Mouse (Mus musculus) CH12.LX (cell line): ENCODE measurements around the gene Tsku. TPM values are rescaled to one million over a fixed set of nuclear protein-coding genes. Genes with fewer than 3 reads are reported as not detected.

Experiments
- DNase-seq: peaks from one replicate; pipeline ENCODE4 v3.0.0-alpha.2; 2013; ENCODE audit errors: extremely low read depth
- H3K27ac ChIP-seq: 2 replicates; pipeline ENCODE4 v1.5.1; 2012; ENCODE audit warnings: low read depth, mild to moderate bottlenecking, control low read depth, moderate library complexity; ENCODE audit not compliant: insufficient read depth
- H3K27me3 ChIP-seq: replicated peaks from 2 replicates; pipeline ENCODE3; 2012; ENCODE audit warnings: inconsistent platforms
- H3K36me3 ChIP-seq, 2 experiments: replicated peaks in 1 of 2; 2 replicates each; pipeline versions ENCODE3 to v1.6.1; 2012; ENCODE audit warnings: inconsistent platforms in 1 of 2, low read length in 1 of 2, mild to moderate bottlenecking in 1 of 2, mixed read lengths in 1 of 2, moderate library complexity in 1 of 2; ENCODE audit not compliant: control insufficient read depth in 1 of 2, insufficient read depth in 1 of 2
- H3K4me1 ChIP-seq, 2 experiments: 2 replicates each; pipeline ENCODE4 v1.6.1; 2012; ENCODE audit warnings: inconsistent platforms in 1 of 2, moderate library complexity in 1 of 2; ENCODE audit not compliant: insufficient read depth in 2 of 2, control insufficient read depth in 1 of 2
- H3K4me2 ChIP-seq: 2 replicates; pipeline ENCODE4 v1.6.1; 2012; ENCODE audit warnings: low read depth, mild to moderate bottlenecking, control low read depth; ENCODE audit not compliant: poor library complexity, insufficient read depth, severe bottlenecking
- H3K4me3 ChIP-seq, 3 experiments: fragments of 150-350 bp in 1 of 3; sonication (generic) in 1 of 3; replicated peaks in 1 of 3; 2 replicates each; pipeline versions ENCODE3 to v1.5.1; 2011 to 2012; ENCODE audit warnings: low read depth in 2 of 3, low read length in 2 of 3, mild to moderate bottlenecking in 2 of 3, moderate library complexity in 2 of 3, control low read depth in 1 of 3, improper control_type of control experiment in 1 of 3, inconsistent platforms in 1 of 3, mixed read lengths in 1 of 3; ENCODE audit not compliant: poor library complexity in 1 of 3
- H3K79me2 ChIP-seq: replicated peaks from 2 replicates; pipeline ENCODE4 v1.6.1; 2012; ENCODE audit warnings: mild to moderate bottlenecking, moderate library complexity; ENCODE audit not compliant: control insufficient read depth, poor library complexity, insufficient read depth, severe bottlenecking; ENCODE audit errors: extremely low read depth
- H3K9ac ChIP-seq: 2 replicates; pipeline ENCODE4 v1.6.1; 2012; ENCODE audit warnings: low read depth, mild to moderate bottlenecking, control low read depth, moderate library complexity; ENCODE audit not compliant: insufficient read depth
- H3K9me3 ChIP-seq: replicated peaks from 2 replicates; pipeline ENCODE3; 2012; ENCODE audit warnings: low read length, inconsistent platforms, mixed read lengths
- BHLHE40 ChIP-seq: IDR thresholded peaks from 2 replicates; pipeline ENCODE4 v1.6.1; 2011; ENCODE audit warnings: mild to moderate bottlenecking, low read depth, low read length, improper control_type of control experiment
- CHD1 ChIP-seq: IDR thresholded peaks from 2 replicates; pipeline ENCODE4 v1.6.1; 2012; ENCODE audit warnings: low read depth, low read length, improper control_type of control experiment, inconsistent platforms
- CHD2 ChIP-seq: IDR thresholded peaks from 2 replicates; pipeline ENCODE4 v1.6.1; 2011; ENCODE audit warnings: low read length, improper control_type of control experiment
- CTCF ChIP-seq, 2 experiments: IDR thresholded peaks in 1 of 2; conservative IDR thresholded peaks in 1 of 2; 2 replicates each; pipeline ENCODE4 v1.5.1; 2011 to 2012; ENCODE audit warnings: low read depth in 2 of 2, low read length in 2 of 2, improper control_type of control experiment in 1 of 2, inconsistent platforms in 1 of 2, mild to moderate bottlenecking in 1 of 2, moderate library complexity in 1 of 2
- E2F4 ChIP-seq: IDR thresholded peaks from 2 replicates; pipeline ENCODE4 v1.6.1; 2011; ENCODE audit warnings: low read depth, low read length, improper control_type of control experiment; ENCODE audit not compliant: insufficient replicate concordance
- HCFC1 ChIP-seq: IDR thresholded peaks from 2 replicates; pipeline ENCODE4 v1.6.1; 2012; ENCODE audit warnings: low read depth, mild to moderate bottlenecking, inconsistent platforms, low read length, improper control_type of control experiment
- KAT2A ChIP-seq: IDR thresholded peaks from 2 replicates; pipeline ENCODE4 v1.6.1; 2012; ENCODE audit warnings: low read length, improper control_type of control experiment, inconsistent platforms; ENCODE audit not compliant: insufficient replicate concordance
- MXI1 ChIP-seq: IDR thresholded peaks from 2 replicates; pipeline ENCODE4 v1.6.1; 2011; ENCODE audit warnings: mild to moderate bottlenecking, low read depth, low read length, improper control_type of control experiment
- MYC ChIP-seq: IDR thresholded peaks from 2 replicates; pipeline ENCODE4 v1.6.1; 2011; ENCODE audit warnings: low read depth, mild to moderate bottlenecking, improper control_type of control experiment, low read length
- NELFE ChIP-seq: IDR thresholded peaks from 2 replicates; pipeline ENCODE4 v1.6.1; 2011; ENCODE audit warnings: low read depth, low read length, improper control_type of control experiment
- NRF1 ChIP-seq: IDR thresholded peaks from 2 replicates; pipeline ENCODE4 v1.6.1; 2014; ENCODE audit warnings: low read depth, mild to moderate bottlenecking, inconsistent platforms, low read length, improper control_type of control experiment, moderate library complexity
- PAX5 ChIP-seq: IDR thresholded peaks from 2 replicates; pipeline ENCODE4 v1.6.1; 2012; ENCODE audit warnings: low read length, inconsistent platforms, mixed read lengths
- POLR2AphosphoS2 ChIP-seq: IDR thresholded peaks from 2 replicates; pipeline ENCODE4 v1.6.1; 2011; ENCODE audit warnings: low read depth, low read length, improper control_type of control experiment
- RCOR1 ChIP-seq: conservative IDR thresholded peaks from 2 replicates; pipeline ENCODE4 v1.6.1; 2012; ENCODE audit warnings: low read depth, mild to moderate bottlenecking, inconsistent platforms, low read length, improper control_type of control experiment
- TBP ChIP-seq: conservative IDR thresholded peaks from 2 replicates; pipeline ENCODE4 v1.6.1; 2011; ENCODE audit warnings: low read depth, low read length, improper control_type of control experiment
- TCF12 ChIP-seq: IDR thresholded peaks from 2 replicates; pipeline ENCODE4 v1.6.1; 2014; ENCODE audit warnings: low read depth, mild to moderate bottlenecking, inconsistent platforms, low read length, improper control_type of control experiment
- UBTF ChIP-seq: IDR thresholded peaks from 2 replicates; pipeline ENCODE4 v1.6.1; 2012; ENCODE audit warnings: low read depth, mild to moderate bottlenecking, inconsistent platforms, low read length, improper control_type of control experiment, moderate library complexity
- USF1 ChIP-seq: IDR thresholded peaks from 2 replicates; pipeline ENCODE4 v1.6.1; 2014; ENCODE audit warnings: low read depth, mild to moderate bottlenecking, inconsistent platforms, low read length, improper control_type of control experiment
- USF2 ChIP-seq: conservative IDR thresholded peaks from 2 replicates; pipeline ENCODE4 v1.6.1; 2011; ENCODE audit warnings: low read depth, low read length, improper control_type of control experiment
- ZC3H11A ChIP-seq: IDR thresholded peaks from 2 replicates; pipeline ENCODE4 v1.6.1; 2012; ENCODE audit warnings: low read depth, mild to moderate bottlenecking, inconsistent platforms, low read length, improper control_type of control experiment
- ZKSCAN1 ChIP-seq: IDR thresholded peaks from 2 replicates; pipeline ENCODE4 v1.6.1; 2012; ENCODE audit warnings: low read depth, inconsistent platforms, low read length, improper control_type of control experiment, borderline replicate concordance
- ZMIZ1 ChIP-seq: IDR thresholded peaks from 2 replicates; pipeline ENCODE4 v1.6.1; 2012; ENCODE audit warnings: low read depth, mild to moderate bottlenecking, inconsistent platforms, low read length, improper control_type of control experiment
- ZNF384 ChIP-seq: IDR thresholded peaks from 2 replicates; pipeline ENCODE4 v1.6.1; 2012; ENCODE audit warnings: low read depth, low read length, improper control_type of control experiment, inconsistent platforms
- dilution Hi-C: fragments of 300-500 bp; cut with MboI; formaldehyde crosslinking; loops from 2 replicates; pipeline ENCODE4 v1.14.3; 2020; ENCODE audit warnings: low sequenced_read_pairs; ENCODE audit not compliant: extremely low pct_unique_long_range_greater_than_20kb, extremely low pct_ligation_motif_present
- in situ Hi-C: fragments of 300-500 bp; cut with MboI; formaldehyde crosslinking; loops from 3 replicates; pipeline ENCODE4 v1.14.3; 2019; ENCODE audit warnings: low sequenced_read_pairs, low pct_ligation_motif_present, low pct_unique_long_range_greater_than_20kb, mixed read lengths
- polyA plus RNA-seq: library from polyadenylated mRNA; unstranded; fragments of >175 nt; gene quantifications from 2 replicates; pipeline ENCODE4 v1.2.1, GENCODE M21; 2012; ENCODE audit warnings: low read depth; ENCODE audit not compliant: insufficient read length
- total RNA-seq, 2 experiments: library from RNA; depleted of rRNA; stranded (reverse); fragments of 300-350 nt in 1 of 2; fragments of >200 nt in 1 of 2; gene quantifications; 2 replicates each; pipeline ENCODE4 v1.2.3; 2012 to 2014

Gene Tsku
- total and polyA plus RNA-seq, 3 experiments, result 1.4 to 3.9 (median 3.9) TPM

DNA sequence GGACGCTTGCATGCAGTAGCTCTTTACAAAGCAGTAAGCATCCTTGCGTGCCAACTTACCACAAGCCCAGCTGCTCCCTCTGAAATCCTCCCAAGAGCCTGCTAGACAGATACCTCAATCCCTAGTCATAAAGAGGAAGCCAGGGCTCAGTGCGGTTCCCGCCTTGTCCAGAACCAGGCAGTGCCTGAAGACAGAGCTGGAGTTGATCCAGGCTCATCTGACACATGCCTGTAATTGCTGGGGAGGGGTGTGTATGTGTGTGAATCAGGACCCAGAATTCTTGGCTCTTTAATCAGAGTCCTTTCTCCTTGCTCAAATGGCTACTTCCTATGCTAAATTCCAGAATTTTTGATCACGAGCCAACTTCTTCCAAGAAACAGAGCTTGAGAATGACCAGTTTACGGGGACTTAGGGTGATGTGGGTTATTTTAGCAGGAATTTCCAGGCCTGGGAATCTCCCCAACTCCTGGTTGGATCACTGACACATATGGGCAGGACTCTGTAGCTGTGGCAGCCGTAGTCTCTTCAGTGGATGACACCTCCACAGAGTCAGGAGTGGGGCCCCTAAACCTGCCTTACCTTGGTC lies 30.3 kb upstream of the Tsku start:
- H3K4me2 ChIP-seq, result no peak overlapping the region
- no peak for DNase-seq
- no peak overlapping the region for H3K9ac ChIP-seq
- no peak overlapping the region for H3K27ac ChIP-seq
- TF ChIP-seq MYC (no peak), TBP (no peak), MXI1 (no peak), ZNF384 (no peak), NELFE (no peak), POLR2AphosphoS2 (no peak), CTCF (conservative IDR thresholded peaks at IDR 0.05 in 1 of 2, IDR thresholded peaks at IDR 0.05 in 1 of 2; ENCODE audit: low read depth in 2 of 2, low read length in 2 of 2) (no peak)
- H3K27me3 ChIP-seq, result no peaks in the 10 kb centered on the region
- H3K4me1 ChIP-seq, result peaks cover 0 to 14% of the 10 kb centered on the region in 2 experiments; a peak in 2 of 4 replicates
- no peak overlapping the region for H3K4me3 ChIP-seq
- H3K79me2 ChIP-seq, result no peaks in the 10 kb centered on the region
- dilution Hi-C loops, result no loop called here
- no peaks in the 10 kb centered on the region for H3K36me3 ChIP-seq
- in situ Hi-C loops, result no loop called here
- peaks cover 7% of the 10 kb centered on the region for H3K9me3 ChIP-seq

DNA sequence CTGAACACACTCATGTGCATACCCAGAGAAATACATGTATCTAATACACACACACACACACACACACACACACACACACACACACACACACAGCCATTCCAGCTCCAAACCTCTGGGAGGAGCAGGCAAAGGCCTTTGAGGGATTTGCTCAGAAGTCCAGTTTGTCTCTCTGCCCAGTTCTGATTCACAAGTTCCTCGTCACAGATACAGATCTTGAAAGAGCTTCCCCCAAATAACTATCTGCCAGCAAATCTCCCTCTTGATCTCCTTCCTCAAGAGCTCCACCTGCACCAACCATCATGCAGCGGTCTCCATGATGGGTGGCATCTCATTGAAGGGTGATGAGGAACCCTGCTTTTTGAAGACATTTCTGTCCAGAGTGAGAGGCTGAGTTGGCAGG lies 29.4 kb upstream of the Tsku start:
- Histone ChIP-seq H3K4me3 (no peak overlapping the region), H3K4me2 (no peak overlapping the region), H3K9me3 (peaks cover 7% of the 10 kb centered on the region), H3K4me1 (peaks cover 0 to 14% of the 10 kb centered on the region in 2 experiments; a peak in 2 of 4 replicates), H3K27me3 (no peaks in the 10 kb centered on the region), H3K9ac (no peak overlapping the region), H3K36me3 (no peaks in the 10 kb centered on the region), H3K27ac (no peak overlapping the region), H3K79me2 (no peaks in the 10 kb centered on the region)
- dilution Hi-C loops, result no loop called here
- TF ChIP-seq ZKSCAN1 (no peak), ZNF384 (no peak), KAT2A (no peak), NRF1 (no peak), POLR2AphosphoS2 (no peak), BHLHE40 (no peak), USF2 (no peak), PAX5 (no peak), CHD2 (no peak), HCFC1 (no peak), RCOR1 (no peak), NELFE (no peak), ZMIZ1 (no peak), TCF12 (no peak), UBTF (no peak), CHD1 (no peak), E2F4 (no peak), USF1 (no peak), ZC3H11A (no peak)
- no peak for DNase-seq
- in situ Hi-C loops, result no loop called here
